Mouse (Mus musculus): ENCODE measurements at regions not wholly inside any gene's neighbourhood (a gene's known extent, or its start where the extent isn't known, plus 50 kb on each side); places are given as distances from the start of the nearest gene placed in this dataset.

DNA sequence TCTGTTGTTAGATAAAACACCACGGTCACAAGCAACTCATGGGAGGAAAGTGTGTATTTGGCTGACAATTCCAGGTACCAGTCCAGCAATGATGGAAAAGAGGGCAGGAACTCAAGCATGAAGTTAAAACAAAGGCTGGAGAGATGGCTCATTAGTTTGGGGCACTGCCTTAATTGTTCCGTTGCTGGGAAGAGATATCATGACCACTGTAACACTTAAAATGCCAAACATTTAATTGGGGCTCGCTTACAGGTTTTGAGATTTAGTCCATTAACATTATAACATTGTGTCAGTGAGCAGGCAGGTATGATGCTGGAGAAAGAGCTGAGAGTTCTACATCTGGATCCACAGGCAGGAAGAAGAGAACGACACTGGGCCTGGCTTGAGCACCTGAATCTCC is 782.0 kb upstream of the Celf2 start:
- no peak for DNase-seq (ENCODE audit: low spot score)

DNA sequence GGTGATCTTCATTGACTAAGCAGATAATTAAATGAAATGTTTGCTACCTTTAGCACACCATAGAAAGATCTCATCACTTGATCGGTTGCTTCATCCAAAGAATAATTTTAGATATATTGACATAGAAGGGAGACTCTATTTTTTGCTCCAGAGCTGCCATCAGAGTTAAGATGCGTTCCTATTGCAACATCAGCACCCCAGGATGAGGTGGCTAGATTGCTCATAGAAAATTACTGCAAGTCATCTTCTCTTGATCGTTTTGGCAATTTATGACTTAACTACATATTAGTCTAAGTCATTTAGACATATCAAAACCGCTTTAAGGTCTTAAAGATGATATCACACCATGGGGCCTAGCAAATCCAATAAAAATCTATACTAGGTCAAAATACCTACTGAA is 778.0 kb upstream of the Celf2 start:
- no peak for DNase-seq (ENCODE audit: low spot score)

DNA sequence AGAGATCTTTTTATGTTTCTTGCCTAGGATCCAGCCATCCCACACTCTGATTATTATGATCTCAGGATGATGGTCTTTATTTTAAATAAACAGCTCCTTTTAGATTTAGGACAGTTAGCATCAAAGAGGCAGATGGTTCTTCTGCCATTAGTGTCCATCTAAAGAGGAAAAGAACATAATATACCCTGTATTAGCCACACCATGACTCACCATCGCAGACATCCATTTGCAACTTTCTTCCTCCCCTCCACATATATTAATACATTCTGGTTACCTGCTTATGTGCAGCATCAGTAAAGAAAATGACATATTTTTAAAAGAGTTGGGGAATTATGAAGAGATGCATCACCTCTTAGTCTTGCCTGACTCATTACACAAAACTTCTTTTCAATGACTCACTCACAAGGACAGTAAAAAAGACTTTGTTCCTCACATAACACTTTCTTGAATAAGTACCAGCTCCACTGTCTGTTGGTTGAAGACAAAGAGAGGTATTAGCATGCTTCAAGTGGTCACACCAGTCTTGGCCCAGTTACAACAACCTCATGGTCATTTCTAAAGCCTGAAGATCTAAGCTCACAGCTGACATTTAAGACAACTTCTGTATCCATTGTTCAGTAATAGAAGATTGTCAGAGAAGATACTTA is 766.9 kb upstream of the Celf2 start:
- no peak for DNase-seq (ENCODE audit: low spot score)

All from layer of hippocampus, adult 9-10 months (tissue).